Mouse (Mus musculus) ES-E14 (cell line): ENCODE results near the gene Sohlh2. TPM values are rescaled to one million over a fixed set of nuclear protein-coding genes. Genes with fewer than 3 reads are reported as not detected.
A peak's percentile ranks its signal among the peaks of the same experiment; 100 is the strongest.

ENCODE experiments used
- DNase-seq: peaks from one replicate; pipeline ENCODE4 v3.0.0-alpha.2; 2013; ENCODE audit warnings: low read depth, low spot score
- H3K27ac ChIP-seq: 2 replicates; pipeline ENCODE4 v1.5.1; 2012; ENCODE audit warnings: low read depth, mild to moderate bottlenecking, low read length, moderate library complexity, mixed read lengths; ENCODE audit not compliant: poor library complexity, insufficient read depth, severe bottlenecking
- H3K36me3 ChIP-seq: 2 replicates; pipeline ENCODE4 v1.6.1; 2012; ENCODE audit warnings: mild to moderate bottlenecking, low read length, moderate library complexity, mixed read lengths; ENCODE audit not compliant: control insufficient read depth, poor library complexity, insufficient read depth, severe bottlenecking
- H3K4me1 ChIP-seq, 2 experiments: fragments of 150-350 bp in 1 of 2; sonication (generic) in 1 of 2; 2 replicates each; pipeline ENCODE4 v1.6.1; 2012; ENCODE audit warnings: low read length in 2 of 2, mild to moderate bottlenecking in 1 of 2, mixed read lengths in 1 of 2; ENCODE audit not compliant: control insufficient read depth in 2 of 2, insufficient read depth in 2 of 2, poor library complexity in 1 of 2
- H3K4me3 ChIP-seq, 2 experiments: fragments of 150-350 bp in 1 of 2; sonication (generic) in 1 of 2; 2 replicates each; pipeline ENCODE4 v1.5.1; 2012; ENCODE audit warnings: low read length in 2 of 2, low read depth in 1 of 2, mild to moderate bottlenecking in 1 of 2, mixed read lengths in 1 of 2; ENCODE audit not compliant: insufficient read depth in 1 of 2, poor library complexity in 1 of 2, severe bottlenecking in 1 of 2
- H3K9ac ChIP-seq: 2 replicates; pipeline ENCODE4 v1.6.1; 2012; ENCODE audit warnings: low read depth, mild to moderate bottlenecking, low read length, mixed read lengths; ENCODE audit not compliant: poor library complexity, insufficient read depth, severe bottlenecking
- H3K9me3 ChIP-seq: fragments of 150-350 bp; sonication (generic); 2 replicates; pipeline ENCODE4 v1.6.1; 2012; ENCODE audit warnings: low read depth, mild to moderate bottlenecking, low read length; ENCODE audit not compliant: control insufficient read depth, insufficient read depth
- CHD2 ChIP-seq: IDR thresholded peaks from 2 replicates; pipeline ENCODE4 v1.6.1; 2014; ENCODE audit warnings: mild to moderate bottlenecking, low read depth, low read length, inconsistent platforms
- HCFC1 ChIP-seq: IDR thresholded peaks from 2 replicates; pipeline ENCODE4 v1.6.1; 2012; ENCODE audit warnings: low read length, inconsistent platforms, borderline replicate concordance; ENCODE audit not compliant: insufficient read depth
- MAFK ChIP-seq: IDR thresholded peaks from 2 replicates; pipeline ENCODE4 v1.6.1; 2014; ENCODE audit warnings: mild to moderate bottlenecking, low read depth, low read length, inconsistent platforms; ENCODE audit not compliant: insufficient read depth
- ZC3H11A ChIP-seq: IDR thresholded peaks from 2 replicates; pipeline ENCODE4 v1.6.1; 2012; ENCODE audit warnings: low read depth, mild to moderate bottlenecking, inconsistent platforms, low read length, borderline replicate concordance
- ZNF384 ChIP-seq: IDR thresholded peaks from 2 replicates; pipeline ENCODE4 v1.6.1; 2012; ENCODE audit warnings: low read depth, low read length, inconsistent platforms
- in situ Hi-C, 2 experiments: fragments of 600-800 bp; cut with MboI; formaldehyde crosslinking; loops; one replicate each; pipeline ENCODE4 v1.15.1; 2025; ENCODE audit warnings: low sequenced_read_pairs in 2 of 2, inconsistent platforms in 1 of 2; ENCODE audit not compliant: unreplicated experiment in 2 of 2
- total RNA-seq: library from RNA; depleted of rRNA; stranded (reverse); fragments of 300-350 nt; gene quantifications from 2 replicates; pipeline ENCODE4 v1.2.3, GENCODE M21; 2012

Gene Sohlh2
- total RNA-seq, 1 experiment: 14.1 TPM

DNA sequence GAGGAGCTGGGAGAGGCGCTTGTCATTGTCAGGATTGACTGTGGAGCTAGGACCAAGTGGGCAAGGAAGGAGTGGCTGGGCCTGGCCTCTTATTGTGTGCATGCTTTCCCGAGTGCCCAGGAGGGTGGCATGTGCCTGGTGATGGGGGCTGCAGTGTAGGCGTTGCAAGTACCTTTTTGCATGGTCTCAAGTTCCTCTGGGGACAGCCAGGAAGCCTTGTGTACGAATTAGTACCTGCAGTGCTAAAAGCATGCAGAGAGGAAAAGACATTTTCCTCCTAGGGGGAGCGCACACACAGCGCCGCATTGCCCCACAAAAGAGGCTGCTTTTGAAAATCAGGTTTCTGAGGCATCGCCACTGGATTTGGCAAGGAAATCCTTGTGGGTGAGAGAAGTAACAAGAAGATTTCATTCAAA, 61.2 kb downstream of the Sohlh2 start:
- Histone ChIP-seq H3K4me1 (no peaks in the 10 kb centered on the region), H3K9ac (no peak overlapping the region), H3K4me3 (peak overlapping the region; percentile 58 to 71), H3K36me3 (no peaks in the 10 kb centered on the region), H3K9me3 (no peaks in the 10 kb centered on the region), H3K27ac (no peak overlapping the region)
- TF ChIP-seq HCFC1 (no peak), ZNF384 (no peak), ZC3H11A (no peak), MAFK (no peak), CHD2 (no peak)
- DNase-seq: no peak
- in situ Hi-C loops: no loop called here

- Histone ChIP-seq H3K9ac (no peak overlapping the region), H3K4me3 (no peak overlapping the region), H3K9me3 (no peaks in the 10 kb centered on the region), H3K36me3 (no peaks in the 10 kb centered on the region), H3K27ac (no peak overlapping the region), H3K4me1 (no peaks in the 10 kb centered on the region)
- in situ Hi-C loops: no loop called here
- DNase-seq: no peak
- no peak for TF ChIP-seq ZC3H11A
- TF ChIP-seq CHD2: no peak
- TF ChIP-seq HCFC1: no peak
- TF ChIP-seq ZNF384: no peak
Observed at GRCm38 (mm10) chr3:55244087-55244486, 62.3 kb downstream of the Sohlh2 start.

DNA sequence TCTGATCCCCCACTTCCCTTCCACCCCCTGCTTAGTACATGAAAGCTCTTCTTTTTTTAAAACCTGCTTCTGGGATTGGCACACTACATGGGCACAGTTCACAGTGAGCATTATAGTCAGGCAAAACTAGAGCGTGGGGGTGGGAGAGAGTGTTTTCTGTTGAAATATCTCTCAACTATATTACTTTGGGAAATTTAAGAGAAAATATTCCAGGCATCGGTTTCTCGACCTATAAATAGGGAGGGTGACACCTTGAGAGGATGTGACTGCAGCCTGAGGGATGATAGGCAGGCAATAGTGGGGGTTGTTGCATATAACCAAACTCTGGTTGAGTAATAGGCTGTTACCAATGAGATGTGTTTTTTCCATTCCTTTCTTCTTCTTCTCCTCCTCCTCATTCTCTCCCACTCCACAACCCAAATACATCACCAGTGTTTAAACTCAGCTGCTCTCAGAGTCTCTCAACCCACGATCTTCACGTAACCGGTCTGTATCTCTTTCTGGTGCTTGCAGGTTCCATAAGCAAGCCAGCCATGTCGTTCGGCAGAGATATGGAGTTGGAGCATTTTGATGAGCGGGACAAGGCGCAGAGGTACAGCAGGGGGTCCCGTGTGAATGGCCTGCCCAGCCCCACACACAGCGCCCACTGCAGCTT, 64.9 kb downstream of the Sohlh2 start:
- Histone ChIP-seq H3K4me1 (no peaks in the 10 kb centered on the region), H3K4me3 (no peak overlapping the region)

DNA sequence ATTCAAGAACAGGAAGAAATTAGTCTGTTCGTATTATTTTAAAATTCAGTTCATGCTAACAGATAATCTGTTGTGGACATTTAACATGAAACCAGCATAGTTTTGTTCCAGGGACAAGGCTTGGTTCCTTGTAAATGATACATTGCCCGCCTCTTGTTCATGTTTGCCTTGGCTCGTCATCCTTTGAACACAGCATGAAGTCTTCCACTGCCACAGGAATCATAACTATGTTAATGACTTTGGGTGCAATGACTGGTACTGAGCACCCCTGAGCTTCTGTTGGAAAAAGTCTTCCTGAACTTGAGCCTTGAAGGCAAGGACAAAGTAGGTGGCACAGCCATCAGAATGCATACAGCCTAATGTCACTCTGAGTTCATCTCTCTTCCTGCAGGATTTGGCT, 66.2 kb downstream of the Sohlh2 start:
- TF ChIP-seq MAFK: no peak
- TF ChIP-seq CHD2: no peak
- no peak for TF ChIP-seq ZC3H11A
- TF ChIP-seq ZNF384: no peak
- in situ Hi-C loops: no loop called here
- no peak overlapping the region for H3K27ac ChIP-seq
- H3K4me3 ChIP-seq: no peak overlapping the region
- H3K9ac ChIP-seq: no peak overlapping the region
- H3K4me1 ChIP-seq: no peaks in the 10 kb centered on the region
- H3K9me3 ChIP-seq: no peaks in the 10 kb centered on the region
- H3K36me3 ChIP-seq: no peaks in the 10 kb centered on the region
- DNase-seq: no peak

More for the DNA sequence above, 64.9 kb downstream of the Sohlh2 start:
- Histone ChIP-seq H3K27ac (no peak overlapping the region), H3K9ac (no peak overlapping the region), H3K36me3 (no peaks in the 10 kb centered on the region), H3K9me3 (no peaks in the 10 kb centered on the region)
- TF ChIP-seq HCFC1: no peak
- TF ChIP-seq CHD2: no peak
- TF ChIP-seq ZC3H11A: no peak
- TF ChIP-seq ZNF384: no peak
- TF ChIP-seq MAFK: no peak
- no peak for DNase-seq
- in situ Hi-C loops: no loop called here

GRCm38 (mm10) chr3:55248508-55248907, 66.7 kb downstream of the Sohlh2 start:
- TF ChIP-seq HCFC1 (no peak), MAFK (no peak), CHD2 (no peak), ZC3H11A (no peak), ZNF384 (no peak)
- Histone ChIP-seq H3K9me3 (no peaks in the 10 kb centered on the region), H3K4me3 (no peak overlapping the region), H3K27ac (no peak overlapping the region), H3K9ac (no peak overlapping the region), H3K4me1 (no peaks in the 10 kb centered on the region), H3K36me3 (no peaks in the 10 kb centered on the region)
- in situ Hi-C loops: no loop called here
- DNase-seq: no peak
